Mouse (Mus musculus) liver, embryonic 13.5 days (tissue): Measurements from ENCODE around the gene Vps33b. TPM values are rescaled to one million over a fixed set of nuclear protein-coding genes. Genes with fewer than 3 reads are reported as not detected.

ENCODE experiments used
- ATAC-seq: fragments of 200-750 bp; cut with Nextera tagmentation; 2 replicates; pipeline ENCODE4 v1.8.0; 2017; ENCODE audit warnings: low read depth, mild to moderate bottlenecking, moderate number of reproducible peaks, moderate library complexity
- DNase-seq: peaks from one replicate; pipeline ENCODE4 v3.0.0; 2022
- H3K27ac ChIP-seq: fragments of 300-500 bp; sonication (generic); 2 replicates; pipeline ENCODE4 v1.5.1; 2015; ENCODE audit warnings: moderate library complexity, mild to moderate bottlenecking, inconsistent platforms
- H3K27me3 ChIP-seq: fragments of 300-500 bp; sonication (generic); 2 replicates; pipeline ENCODE4 v1.6.1; 2015; ENCODE audit warnings: mild to moderate bottlenecking, inconsistent platforms
- H3K36me3 ChIP-seq: fragments of 300-500 bp; sonication (generic); 2 replicates; pipeline ENCODE4 v1.6.1; 2015; ENCODE audit warnings: mild to moderate bottlenecking, inconsistent platforms
- H3K4me1 ChIP-seq: fragments of 300-500 bp; sonication (generic); replicated peaks from 2 replicates; pipeline ENCODE4 v1.6.1; 2015; ENCODE audit warnings: inconsistent platforms
- H3K4me2 ChIP-seq: fragments of 300-500 bp; sonication (generic); 2 replicates; pipeline ENCODE4 v1.6.1; 2015; ENCODE audit warnings: inconsistent platforms, mild to moderate bottlenecking, moderate library complexity
- H3K4me3 ChIP-seq: fragments of 300-500 bp; sonication (generic); replicated peaks from 2 replicates; pipeline ENCODE4 v1.5.1; 2015; ENCODE audit warnings: mild to moderate bottlenecking, inconsistent platforms
- H3K9ac ChIP-seq: fragments of 300-500 bp; sonication (generic); 2 replicates; pipeline ENCODE4 v1.6.1; 2015; ENCODE audit warnings: mild to moderate bottlenecking, inconsistent platforms
- H3K9me3 ChIP-seq: fragments of 300-500 bp; sonication (generic); replicated peaks from 2 replicates; pipeline ENCODE4 v1.6.1; 2016; ENCODE audit warnings: inconsistent platforms
- WGBS: fragments of 180-500 bp; shearing (Covaris S2); methylation state at CpG from one replicate; pipeline ENCODE4 v1.1.7; 2015; ENCODE audit not compliant: insufficient replicate concordance; 5-methylcytosine and 5-hydroxymethylcytosine counted together
- polyA plus RNA-seq: library from polyadenylated mRNA; unstranded; fragments of >200 nt; fragmentation: Nextera tagmentation; extraction: Ambion mirVana; gene quantifications from 2 replicates; pipeline ENCODE4 v1.2.1, GENCODE M21; 2015

Vps33b gene
- polyA plus RNA-seq, 1 experiment from 2014 or later, result 4.4 TPM

DNA sequence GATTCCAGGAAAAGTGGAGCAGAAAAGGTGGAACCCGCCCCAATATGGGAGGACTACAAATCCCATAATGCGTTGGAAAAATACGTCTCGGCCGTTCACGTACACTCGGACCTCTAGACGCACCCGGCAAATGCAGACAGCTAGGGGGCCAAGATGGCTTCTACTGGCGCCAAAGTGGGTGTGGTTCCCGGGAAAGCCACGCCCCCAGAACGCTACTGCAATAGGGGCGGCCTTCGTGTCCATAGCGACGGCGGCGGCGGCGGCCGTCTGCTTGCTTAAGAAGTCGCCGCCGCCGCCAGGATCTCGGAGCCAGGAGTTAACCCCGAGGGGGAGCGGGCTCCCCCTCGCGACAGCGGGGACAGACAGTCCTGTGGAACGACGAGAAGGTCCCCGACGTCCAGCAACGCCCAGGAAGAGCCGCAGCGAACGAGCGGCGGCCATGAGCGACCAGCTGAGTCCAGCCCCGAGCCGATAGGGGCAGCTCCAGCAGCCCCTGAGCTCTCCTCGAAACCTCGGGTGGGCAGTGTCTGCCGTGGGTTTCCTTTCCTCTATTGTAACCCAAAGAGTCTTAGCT is 23.2 kb upstream of the Vps33b start, which contains the start of gene Ttll13:
Gene Ttll13 (plus strand): TSS at position 229 of the 574 bp plus-strand sequence.
- Histone ChIP-seq H3K27me3 (peaks cover 3% of the 10 kb centered on the region; the same call in 1 of the 2 replicates), H3K9me3 (no peaks in the 10 kb centered on the region), H3K4me1 (peaks cover 15% of the 10 kb centered on the region), H3K4me2 (peak within 1 kb of the TSS; percentile 80), H3K9ac (peak within 1 kb of the TSS; percentile 82), H3K36me3 (no peaks in the 10 kb centered on the region), H3K4me3 (peak within 1 kb of the TSS; percentile 74), H3K27ac (peak within 1 kb of the TSS; percentile 77)
- peak; percentile 94 for ATAC-seq
- under 1% methylated on average over 48 of the region's 48 CpGs for WGBS
- peak; percentile 97 for DNase-seq

DNA sequence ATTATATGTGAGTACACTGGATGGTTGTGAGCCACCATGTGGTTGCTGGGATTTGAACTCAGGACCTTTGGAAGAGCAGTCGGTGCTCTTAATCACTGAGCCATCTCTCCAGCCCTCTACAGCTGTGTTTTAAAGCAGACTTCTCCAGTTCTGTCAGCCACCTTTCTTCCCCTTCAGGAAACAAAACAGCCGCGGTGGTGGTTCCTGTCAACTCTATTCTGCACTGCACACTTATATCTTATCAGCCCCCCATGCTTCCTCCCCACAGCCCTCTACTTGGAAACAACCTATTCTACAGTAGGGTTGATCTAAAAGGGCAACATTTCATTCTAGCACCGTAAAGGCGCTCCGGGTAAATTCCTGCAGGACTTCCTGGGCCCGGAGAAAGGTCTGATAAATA is 22.6 kb upstream of the Vps33b start:
- H3K27ac ChIP-seq, result no peak overlapping the region; the same call in 1 of the 2 replicates
- peak overlapping the region; percentile 82 for H3K9ac ChIP-seq
- peaks cover 15% of the 10 kb centered on the region for H3K4me1 ChIP-seq
- no peak for DNase-seq
- H3K9me3 ChIP-seq, result no peaks in the 10 kb centered on the region
- H3K36me3 ChIP-seq, result no peaks in the 10 kb centered on the region
- peaks cover 3% of the 10 kb centered on the region; the same call in 1 of the 2 replicates for H3K27me3 ChIP-seq
- peak overlapping the region; percentile 74 for H3K4me3 ChIP-seq
- WGBS, result 15% methylated on average over 7 of the region's 7 CpGs
- peak overlapping the region; percentile 80 for H3K4me2 ChIP-seq
- ATAC-seq, result no peak

DNA sequence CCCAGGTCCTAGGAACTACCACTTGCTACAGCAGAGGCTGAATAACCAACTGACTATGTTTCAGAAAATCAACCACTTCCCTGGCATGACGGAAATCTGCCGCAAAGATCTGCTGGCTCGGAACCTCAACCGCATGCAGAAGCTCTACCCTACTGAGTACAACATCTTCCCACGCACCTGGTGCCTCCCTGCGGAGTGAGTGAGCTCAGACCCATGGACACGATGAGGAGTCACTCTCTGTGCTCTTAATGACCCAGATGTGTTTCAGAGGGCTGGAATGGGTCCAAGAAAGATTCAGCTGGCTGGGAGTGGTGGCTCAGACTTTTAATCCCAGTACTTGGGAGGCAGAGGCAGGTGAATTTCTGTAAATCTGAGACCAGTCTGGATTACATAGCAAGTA is 17.0 kb upstream of the Vps33b start:
- no peak overlapping the region for H3K27ac ChIP-seq
- no peaks in the 10 kb centered on the region for H3K9me3 ChIP-seq
- H3K4me3 ChIP-seq, result no peak overlapping the region
- peaks cover 10% of the 10 kb centered on the region for H3K4me1 ChIP-seq
- peaks cover 3% of the 10 kb centered on the region; the same call in 1 of the 2 replicates for H3K27me3 ChIP-seq
- ATAC-seq, result no peak
- no peaks in the 10 kb centered on the region for H3K36me3 ChIP-seq
- no peak overlapping the region for H3K9ac ChIP-seq
- H3K4me2 ChIP-seq, result no peak overlapping the region
- DNase-seq, result no peak
- 75% methylated on average over 7 of the region's 7 CpGs for WGBS

DNA sequence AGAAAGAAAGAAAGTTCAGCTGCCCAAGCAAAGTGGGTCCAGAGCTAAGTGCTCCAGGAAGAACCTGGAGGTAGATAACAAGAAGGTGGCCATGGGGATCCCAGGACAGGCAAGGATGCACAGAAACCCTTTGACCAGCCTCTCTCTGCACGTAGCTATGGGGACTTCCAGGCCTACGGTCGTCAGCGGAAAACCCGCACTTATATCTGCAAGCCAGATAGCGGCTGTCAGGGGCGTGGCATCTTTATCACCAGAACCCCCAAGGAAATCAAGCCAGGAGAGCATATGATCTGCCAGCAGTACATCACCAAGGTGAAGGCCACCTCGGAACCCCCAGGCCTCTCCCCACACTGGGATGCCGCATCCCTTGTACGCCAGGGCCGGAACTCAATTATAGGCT is 16.6 kb upstream of the Vps33b start:
- H3K4me1 ChIP-seq, result peaks cover 13% of the 10 kb centered on the region
- no peak overlapping the region for H3K27ac ChIP-seq
- ATAC-seq (peak; percentile 29; the same call in 1 of the 2 replicates), DNase-seq (no peak)
- H3K4me3 ChIP-seq, result no peak overlapping the region
- peaks cover 3% of the 10 kb centered on the region; the same call in 1 of the 2 replicates for H3K27me3 ChIP-seq
- H3K4me2 ChIP-seq, result no peak overlapping the region
- WGBS, result 38% methylated on average over 11 of the region's 11 CpGs
- H3K9ac ChIP-seq, result no peak overlapping the region
- no peaks in the 10 kb centered on the region for H3K9me3 ChIP-seq
- H3K36me3 ChIP-seq, result no peaks in the 10 kb centered on the region

DNA sequence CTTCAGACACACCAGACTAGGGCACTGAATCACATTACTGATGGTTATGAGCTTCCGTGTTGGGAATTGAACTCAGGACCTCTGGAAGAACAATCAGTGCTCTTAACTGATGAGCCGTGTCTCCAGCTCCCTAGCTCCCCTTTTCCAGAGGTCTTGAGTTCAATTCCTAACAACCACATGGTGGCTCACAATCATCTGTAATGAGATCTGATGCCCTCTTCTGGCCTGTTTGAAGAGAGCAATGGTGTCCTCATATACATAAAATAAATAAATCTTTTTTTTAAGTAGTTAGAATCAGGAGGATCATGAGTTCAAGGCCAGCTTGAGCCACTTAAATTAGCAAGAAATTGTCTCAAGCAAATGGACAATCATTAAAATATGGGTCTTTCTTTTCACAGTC is 13.5 kb upstream of the Vps33b start:
- Histone ChIP-seq H3K9ac (no peak overlapping the region), H3K4me1 (peaks cover 24% of the 10 kb centered on the region), H3K27ac (no peak overlapping the region), H3K4me2 (no peak overlapping the region), H3K36me3 (no peaks in the 10 kb centered on the region), H3K4me3 (no peak overlapping the region), H3K27me3 (peaks cover 11% of the 10 kb centered on the region; the same call in 1 of the 2 replicates), H3K9me3 (0 out of 2 replicates have a peak, but pooled peaks cover 4% of the 10 kb centered on the region)
- no peak for ATAC-seq
- WGBS, result 64% methylated on average over 2 of the region's 2 CpGs
- no peak for DNase-seq

DNA sequence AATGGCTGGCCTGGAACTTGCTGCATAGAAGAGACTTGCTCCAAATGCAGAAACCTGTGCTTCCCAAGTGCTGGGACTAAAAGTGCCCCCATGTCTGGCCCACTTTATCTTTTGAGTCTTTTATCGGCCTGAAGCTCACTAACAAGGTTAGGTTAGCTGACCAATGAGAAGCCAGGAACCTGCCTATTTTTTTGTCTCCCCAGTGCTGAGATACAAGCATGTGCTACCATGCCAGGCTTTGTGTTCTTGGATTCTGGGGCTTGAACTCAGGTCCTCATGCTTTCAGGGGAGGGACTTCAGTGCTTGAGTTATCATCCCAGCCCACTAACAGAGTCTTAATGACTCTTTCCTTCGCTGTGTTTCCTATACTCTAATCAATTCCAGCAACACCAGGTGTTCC is 11.7 kb upstream of the Vps33b start:
- WGBS, result 48% methylated on average over 2 of the region's 2 CpGs
- Histone ChIP-seq H3K4me3 (no peak overlapping the region), H3K4me1 (peaks cover 29% of the 10 kb centered on the region), H3K4me2 (no peak overlapping the region), H3K9me3 (0 out of 2 replicates have a peak, but pooled peaks cover 4% of the 10 kb centered on the region), H3K9ac (no peak overlapping the region), H3K27ac (no peak overlapping the region), H3K27me3 (peaks cover 11% of the 10 kb centered on the region; the same call in 1 of the 2 replicates), H3K36me3 (no peaks in the 10 kb centered on the region)
- DNase-seq (no peak), ATAC-seq (no peak)

DNA sequence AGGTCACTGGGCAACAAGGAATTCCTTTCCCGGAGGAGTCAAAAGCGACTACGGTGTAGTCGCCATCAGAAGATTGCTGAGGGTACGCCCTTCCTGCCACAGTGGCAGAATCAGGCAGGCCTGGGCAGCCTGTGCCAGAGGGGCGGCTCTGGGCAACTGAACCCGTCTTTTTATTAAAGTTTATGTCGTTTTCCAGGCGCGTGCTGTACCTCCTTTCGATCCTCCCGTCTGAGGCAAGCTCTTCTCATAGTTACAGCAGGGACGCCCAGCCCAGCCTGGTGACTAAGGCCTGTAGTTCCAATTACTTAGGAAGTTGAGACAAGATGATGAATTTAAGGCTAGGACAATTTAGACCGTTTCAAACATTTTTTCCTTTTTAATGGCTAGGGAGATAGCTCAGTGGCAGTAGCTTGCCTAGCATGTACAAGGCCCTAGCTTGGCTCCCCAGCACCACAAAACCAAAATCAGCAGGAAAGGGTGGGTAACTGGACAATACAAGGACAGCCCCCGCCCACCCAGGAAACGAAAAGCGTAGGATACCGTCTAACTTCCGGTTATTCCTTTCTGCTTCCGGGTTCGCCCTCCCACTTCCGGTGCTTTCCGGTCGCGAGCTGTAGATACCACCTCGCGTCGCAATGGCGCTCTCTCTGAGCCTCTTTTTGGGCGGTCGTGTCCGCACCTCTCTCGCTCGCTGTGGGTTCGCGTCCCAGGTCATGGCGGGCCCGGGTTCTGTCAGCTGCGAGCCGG is 8.7 kb upstream of the Vps33b start, which contains the start of gene Ngrn:
Gene Ngrn (plus strand): TSS at position 591 of the 747 bp plus-strand sequence.
- Histone ChIP-seq H3K9ac (peak within 1 kb of the TSS; percentile 92), H3K36me3 (peaks cover 28% of the 10 kb centered on the region), H3K27ac (peak within 1 kb of the TSS; percentile 90), H3K4me3 (peak within 1 kb of the TSS; percentile 96), H3K27me3 (peaks cover 11% of the 10 kb centered on the region; the same call in 1 of the 2 replicates), H3K9me3 (0 out of 2 replicates have a peak, but pooled peaks cover 4% of the 10 kb centered on the region), H3K4me1 (peaks cover 28% of the 10 kb centered on the region), H3K4me2 (peak within 1 kb of the TSS; percentile 78)
- ATAC-seq, result peak; percentile 85
- WGBS, result 22% methylated on average over 40 of the region's 40 CpGs
- peak; percentile 77 for DNase-seq

GRCm38 (mm10) chr7:80261372-80261990 is 8.0 kb upstream of the Vps33b start:
- no peak for DNase-seq
- peaks cover 11% of the 10 kb centered on the region; the same call in 1 of the 2 replicates for H3K27me3 ChIP-seq
- H3K27ac ChIP-seq, result peak overlapping the region; percentile 90
- H3K4me1 ChIP-seq, result peaks cover 28% of the 10 kb centered on the region
- H3K9me3 ChIP-seq, result 0 out of 2 replicates have a peak, but pooled peaks cover 4% of the 10 kb centered on the region
- H3K9ac ChIP-seq, result peak overlapping the region; percentile 92
- peak overlapping the region; percentile 78 for H3K4me2 ChIP-seq
- H3K36me3 ChIP-seq, result peaks cover 35% of the 10 kb centered on the region
- peak overlapping the region; percentile 96 for H3K4me3 ChIP-seq
- 1% methylated on average over 32 of the region's 32 CpGs for WGBS
- peak; percentile 67 for ATAC-seq

DNA sequence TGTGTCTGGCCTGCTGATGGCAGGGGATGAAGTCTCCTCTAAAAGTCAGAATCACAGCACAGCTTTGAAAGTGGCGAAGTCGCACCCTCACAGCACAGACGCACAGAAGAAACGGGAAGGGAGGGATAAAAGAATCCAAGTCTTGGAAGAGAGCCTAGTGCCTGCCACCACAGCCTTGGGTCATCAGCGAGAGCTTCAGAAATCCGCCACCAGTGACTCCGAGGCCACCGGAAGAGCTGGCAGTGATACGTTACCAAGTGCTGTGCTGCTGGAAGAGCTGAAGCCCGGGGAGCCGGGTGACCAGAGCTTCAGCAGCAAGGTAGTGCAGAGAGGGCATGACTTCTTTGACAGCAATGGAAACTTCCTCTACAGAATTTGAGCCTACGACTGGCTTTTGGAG is 4.8 kb upstream of the Vps33b start:
- Histone ChIP-seq H3K36me3 (peaks cover 42% of the 10 kb centered on the region), H3K4me1 (peaks cover 39% of the 10 kb centered on the region), H3K9ac (no peak overlapping the region), H3K27ac (no peak overlapping the region), H3K27me3 (0 out of 2 replicates have a peak, but pooled peaks cover 2% of the 10 kb centered on the region), H3K4me2 (no peak overlapping the region), H3K4me3 (no peak overlapping the region), H3K9me3 (0 out of 2 replicates have a peak, but pooled peaks cover 4% of the 10 kb centered on the region)
- DNase-seq, result no peak
- 90% methylated on average over 12 of the region's 12 CpGs for WGBS
- no peak for ATAC-seq

- 72% methylated on average over 1 of the region's 1 CpGs for WGBS
- Histone ChIP-seq H3K27ac (no peak overlapping the region), H3K9ac (no peak overlapping the region), H3K9me3 (no peaks in the 10 kb centered on the region), H3K4me1 (peaks cover 44% of the 10 kb centered on the region), H3K36me3 (peaks cover 46% of the 10 kb centered on the region), H3K4me2 (no peak overlapping the region), H3K27me3 (no peaks in the 10 kb centered on the region), H3K4me3 (no peak overlapping the region)
- ATAC-seq (no peak), DNase-seq (no peak)
These were observed 1.7 kb upstream of the Vps33b start for GRCm38 (mm10) chr7:80267764-80268163.

DNA sequence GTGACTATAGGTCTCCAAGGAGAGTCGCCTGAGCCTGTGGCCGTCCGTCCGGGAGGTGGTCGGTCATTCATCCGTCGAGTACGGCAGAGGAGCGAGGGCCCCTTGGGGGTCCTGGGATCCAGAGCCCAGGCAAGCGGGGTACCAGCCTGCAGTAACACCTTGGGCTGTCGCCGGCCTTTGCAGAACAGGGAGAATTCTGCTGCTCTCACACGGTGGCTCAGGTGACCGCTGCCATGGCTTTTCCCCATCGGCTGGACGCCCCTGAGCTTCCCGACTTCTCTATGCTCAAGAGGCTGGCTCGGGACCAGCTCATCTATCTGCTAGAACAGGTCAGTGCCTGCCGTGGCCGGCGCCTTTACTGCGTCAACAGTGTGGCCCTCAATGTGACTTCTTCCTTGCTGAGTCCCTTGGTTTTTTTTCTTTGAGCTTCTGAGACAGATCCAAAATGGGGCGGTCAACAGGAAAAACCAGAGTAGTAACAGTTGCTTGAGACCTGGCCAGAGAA is 354 bp downstream of the Vps33b start:
- H3K36me3 ChIP-seq, result peaks cover 47% of the 10 kb centered on the region
- no peaks in the 10 kb centered on the region for H3K9me3 ChIP-seq
- under 1% methylated on average over 23 of the region's 23 CpGs for WGBS
- H3K4me2 ChIP-seq, result peak overlapping the region; percentile 96
- no peaks in the 10 kb centered on the region for H3K27me3 ChIP-seq
- ATAC-seq, result peak; percentile 71
- peak overlapping the region; percentile 88 for H3K4me3 ChIP-seq
- DNase-seq, result peak; percentile 36
- H3K9ac ChIP-seq, result peak overlapping the region; percentile 88
- peaks cover 46% of the 10 kb centered on the region for H3K4me1 ChIP-seq
- peak overlapping the region; percentile 75 for H3K27ac ChIP-seq
